Mouse (Mus musculus) small intestine, adult 2 months (tissue): ENCODE measurements around the gene Plcd4. TPM values are rescaled to one million over a fixed set of nuclear protein-coding genes. Genes with fewer than 3 reads are reported as not detected.

ENCODE experiments used
- H3K27ac ChIP-seq: fragments of 200-500 bp; 2 replicates; pipeline ENCODE4 v1.5.1; 2012; ENCODE audit warnings: low read depth, low read length, control low read depth, inconsistent platforms; ENCODE audit not compliant: insufficient read depth
- H3K27me3 ChIP-seq: fragments of 200-500 bp; 2 replicates; pipeline ENCODE4 v1.6.1; 2012; ENCODE audit warnings: mild to moderate bottlenecking, moderate library complexity, low read length, inconsistent platforms; ENCODE audit not compliant: control insufficient read depth, insufficient read depth
- H3K36me3 ChIP-seq: fragments of 200-500 bp; 2 replicates; pipeline ENCODE4 v1.6.1; 2012; ENCODE audit warnings: mild to moderate bottlenecking, low read length, control low read depth, inconsistent platforms; ENCODE audit not compliant: control insufficient read depth, insufficient read depth
- H3K4me1 ChIP-seq: fragments of 200-500 bp; 2 replicates; pipeline ENCODE4 v1.6.1; 2012; ENCODE audit warnings: low read length, inconsistent platforms, mixed read lengths; ENCODE audit not compliant: control insufficient read depth, insufficient read depth, insufficient read length
- H3K4me3 ChIP-seq: fragments of 200-500 bp; 2 replicates; pipeline ENCODE4 v1.5.1; 2012; ENCODE audit warnings: low read depth, mild to moderate bottlenecking, control low read depth, inconsistent platforms, low read length, moderate library complexity
- CTCF ChIP-seq: fragments of 200-500 bp; IDR thresholded peaks from 2 replicates; pipeline ENCODE4 v1.5.1; 2012; ENCODE audit warnings: low read depth, mild to moderate bottlenecking, control low read depth, inconsistent platforms, low read length, moderate library complexity, mixed read lengths; ENCODE audit not compliant: insufficient replicate concordance, insufficient read length; ENCODE audit errors: extremely low read depth
- POLR2A ChIP-seq: fragments of 200-500 bp; IDR thresholded peaks from 2 replicates; pipeline ENCODE4 v1.6.1; 2012; ENCODE audit warnings: low read depth, mild to moderate bottlenecking, control low read depth, inconsistent platforms, low read length, moderate library complexity
- WGBS: fragments of 180-500 bp; shearing (Covaris S2); methylation state at CpG from one replicate; pipeline ENCODE4 v1.1.7; 2018; 5-methylcytosine and 5-hydroxymethylcytosine counted together
- polyA plus RNA-seq: library from polyadenylated mRNA; depleted of rRNA; stranded (reverse); fragments of >200 nt; gene quantifications from 2 replicates; pipeline ENCODE4 v1.2.3, GENCODE M21; 2012; rRNA removed

The Plcd4 gene
- polyA plus RNA-seq, 1 experiment = not detected

DNA sequence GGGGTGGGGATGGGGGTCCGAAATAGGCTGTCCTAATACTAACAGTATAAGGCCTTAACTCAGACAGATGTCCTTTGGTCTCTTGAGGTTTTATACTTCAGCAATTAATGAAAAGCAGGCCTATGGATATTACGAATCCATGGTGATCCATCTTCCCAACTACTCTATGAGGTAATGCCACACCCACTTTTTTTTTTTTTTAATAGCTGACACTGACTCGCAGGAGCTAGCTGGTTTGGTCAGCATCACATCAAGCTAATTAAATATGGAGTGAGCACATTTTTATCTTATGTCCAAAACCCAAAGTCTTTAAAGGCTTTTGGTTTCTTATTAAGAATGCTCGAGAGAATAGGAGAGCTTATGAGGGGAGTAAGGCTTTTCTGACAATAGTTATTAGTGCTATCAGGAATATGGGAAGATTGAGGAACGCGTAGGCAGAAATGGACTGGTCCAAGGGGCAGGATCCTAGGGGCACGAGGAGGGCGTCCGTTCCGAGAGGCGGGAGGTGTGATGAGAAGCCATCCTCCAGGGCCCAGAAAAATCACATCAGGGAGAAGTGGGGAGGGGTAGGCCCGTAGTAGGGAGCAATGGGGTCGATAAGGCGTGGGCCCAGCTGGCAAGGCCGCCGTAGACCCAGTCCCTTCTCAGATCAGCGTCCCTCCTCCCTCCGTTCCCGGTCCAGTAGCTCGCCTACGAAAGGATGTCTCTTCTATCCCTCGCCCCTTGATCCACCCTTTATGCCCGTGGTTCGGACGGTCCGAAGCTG, 58.0 kb downstream of the Plcd4 start:
- no peak overlapping the region for H3K27ac ChIP-seq
- H3K4me1 ChIP-seq = peaks cover 3% of the 10 kb centered on the region
- H3K36me3 ChIP-seq = peaks cover 12% of the 10 kb centered on the region
- H3K4me3 ChIP-seq = peak overlapping the region; percentile 91
- whole genome bisulfite sequencing = 7% methylated on average over 24 of the region's 26 CpGs
- no peaks in the 10 kb centered on the region for H3K27me3 ChIP-seq
- TF ChIP-seq POLR2A (no peak), CTCF (no peak)

DNA sequence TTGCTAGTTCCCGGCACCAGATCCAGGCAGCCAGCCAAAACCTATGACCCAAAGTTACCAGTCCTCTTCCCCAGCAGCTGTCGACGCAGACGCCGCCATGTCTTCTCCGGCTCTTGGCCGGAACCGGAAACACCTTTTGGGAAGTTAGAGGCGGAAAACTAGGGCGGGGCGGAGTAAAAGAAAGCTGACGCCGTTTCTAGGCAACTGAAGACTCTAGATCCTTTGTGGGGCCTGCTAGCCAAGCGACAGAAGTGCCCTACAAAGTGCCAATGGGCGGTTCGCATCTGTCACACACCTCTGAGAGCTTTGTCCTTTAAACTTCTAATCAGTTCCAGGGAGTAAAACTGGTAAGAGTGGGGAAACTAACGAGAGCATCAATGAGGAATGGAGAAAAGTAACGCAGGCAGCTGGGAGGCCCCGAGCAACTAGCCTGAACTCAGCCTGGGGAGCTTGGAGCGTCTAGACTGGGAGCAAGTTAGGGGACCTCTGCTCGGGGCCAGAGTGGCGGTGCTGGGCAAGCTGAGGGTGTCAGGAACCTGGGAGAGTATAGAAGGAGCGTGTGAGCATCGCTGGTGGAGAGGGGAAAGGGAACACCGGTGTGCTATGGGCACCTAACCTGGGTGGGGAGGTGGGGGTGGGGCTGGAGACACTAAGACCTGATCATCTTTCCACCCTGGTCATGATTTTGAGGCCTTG, 58.7 kb downstream of the Plcd4 start, which contains the start of the genes Rnf25 and Stk36:
TSS of gene Rnf25 (minus strand) at position 131 of the 696 bp plus-strand sequence.
TSS of gene Stk36 (plus strand) at position 179 of the 696 bp plus-strand sequence.
- Histone ChIP-seq H3K4me1 (peaks cover 3% of the 10 kb centered on the region), H3K27me3 (no peaks in the 10 kb centered on the region), H3K27ac (no peak within 1 kb of the TSS), H3K4me3 (peak within 1 kb of the TSS; percentile 91), H3K36me3 (peaks cover 9% of the 10 kb centered on the region)
- WGBS = 12% methylated on average over 25 of the region's 25 CpGs
- TF ChIP-seq POLR2A (peak; percentile 87), CTCF (no peak)

Other genes with a start within 250 kb of the Plcd4 start
- 497 and 689 TPM in 2 replicates for gene Tmbim1, start 237.3 kb upstream of the Plcd4 start, polyA plus RNA-seq
- gene Catip, start 180.8 kb upstream of the Plcd4 start, polyA plus RNA-seq = 0.05 and 0.39 TPM in 2 replicates
- gene Slc11a1, start 167.7 kb upstream of the Plcd4 start, polyA plus RNA-seq = 12.7 and 17.9 TPM in 2 replicates
- 58.4 and 177 TPM in 2 replicates for gene Ctdsp1, start 151.4 kb upstream of the Plcd4 start, polyA plus RNA-seq
- gene Vil1, start 133.5 kb upstream of the Plcd4 start, polyA plus RNA-seq = 198 and 892 TPM in 2 replicates
- gene Cnot9, start 36.8 kb upstream of the Plcd4 start, polyA plus RNA-seq = 9.0 and 16.4 TPM in 2 replicates
- gene Usp37, start 1.4 kb downstream of the Plcd4 start, polyA plus RNA-seq = 0.33 and 1.2 TPM in 2 replicates
- 5.0 and 8.5 TPM in 2 replicates for gene Zfp142, start 45.4 kb downstream of the Plcd4 start, polyA plus RNA-seq
- 5.3 and 5.9 TPM in 2 replicates for gene Bcs1l, start 45.4 kb downstream of the Plcd4 start, polyA plus RNA-seq
- gene Rnf25, start 58.5 kb downstream of the Plcd4 start, polyA plus RNA-seq = 18.8 and 31.3 TPM in 2 replicates
- gene Stk36, start 58.6 kb downstream of the Plcd4 start, polyA plus RNA-seq = 1.1 and 1.4 TPM in 2 replicates
- 5.7 and 8.4 TPM in 2 replicates for gene Ttll4, start 118.9 kb downstream of the Plcd4 start, polyA plus RNA-seq
- gene Cyp27a1, start 170.7 kb downstream of the Plcd4 start, polyA plus RNA-seq = 5.6 and 36.2 TPM in 2 replicates
- 1.5 TPM in 1 of 2 replicates, not detected in the other for gene Prkag3, start 206.3 kb downstream of the Plcd4 start, polyA plus RNA-seq
- gene Wnt6, start 229.0 kb downstream of the Plcd4 start, polyA plus RNA-seq = 2.0 and 6.0 TPM in 2 replicates
- gene Wnt10a, start 248.6 kb downstream of the Plcd4 start, polyA plus RNA-seq = 0.14 and 0.57 TPM in 2 replicates